In genomic region chr4:119540533-119540890, GRCm38 (mm10) we compare ENCODE assay signal across 7 mouse cellular contexts. TPM values are rescaled to one million over a fixed set of nuclear protein-coding genes. Genes with fewer than 3 reads are reported as not detected.
DNase-seq lines count a peak whose midpoint lies in the region; ATAC-seq and TF ChIP-seq lines count a peak whose summit lies in the region.

No protein-coding gene starts in this region.

- H3K27ac ChIP-seq in lung, embryonic 15.5 days: peak overlapping the region; percentile 97
- peak overlapping the region; percentile 97 for H3K27ac ChIP-seq in forebrain, embryonic 10.5 days
- H3K27ac ChIP-seq in limb, embryonic 11.5 days (replicated peaks; ENCODE audit: low read depth, low read length): no peak overlapping the region
- H3K27ac ChIP-seq in small intestine, adult 2 months (ENCODE audit: insufficient read depth, low read depth, low read length): no peak overlapping the region

- DNase-seq in lung, postnatal 36 days: no peak
- peak; percentile 15 for DNase-seq in forebrain, embryonic 10.5 days (ENCODE audit: extremely low spot score, low spot score)
- DNase-seq in limb, embryonic 11.5 days (ENCODE audit: low spot score): no peak
- no peak for DNase-seq in cerebellum, postnatal 4 days (ENCODE audit: low spot score in 2 of 2)
- DNase-seq in adipocyte (ENCODE audit: low spot score): no peak

- no peak for ATAC-seq in lung, embryonic 15.5 days (ENCODE audit: borderline replicate concordance, extremely low read depth, low FRiP score, low TSS enrichment)
- no peak for ATAC-seq in limb, embryonic 11.5 days (ENCODE audit: insufficient number of reproducible peaks, low FRiP score, low TSS enrichment, low read depth)

- no peaks in the 10 kb centered on the region for H3K36me3 ChIP-seq in lung, embryonic 15.5 days
- H3K36me3 ChIP-seq in forebrain, embryonic 10.5 days (replicated peaks): no peaks in the 10 kb centered on the region
- H3K36me3 ChIP-seq in limb, embryonic 11.5 days (ENCODE audit: control insufficient read depth, insufficient read depth, low read length): no peaks in the 10 kb centered on the region
- H3K36me3 ChIP-seq in small intestine, adult 2 months (ENCODE audit: control insufficient read depth, insufficient read depth, low read length): no peaks in the 10 kb centered on the region

- WGBS in lung, embryonic 15.5 days: 2% methylated on average over 10 of the region's 10 CpGs
- WGBS in forebrain, embryonic 10.5 days: 9% methylated on average over 10 of the region's 10 CpGs
- WGBS in limb, embryonic 11.5 days: 8% methylated on average over 10 of the region's 10 CpGs
- 6% methylated on average over 10 of the region's 10 CpGs for WGBS in small intestine, adult 2 months

- H3K9ac ChIP-seq in lung, embryonic 15.5 days: peak overlapping the region; percentile 93
- peak overlapping the region; percentile 96 for H3K9ac ChIP-seq in limb, embryonic 11.5 days (ENCODE audit: low read length)

- H3K27me3 ChIP-seq in lung, embryonic 15.5 days: no peaks in the 10 kb centered on the region
- H3K27me3 ChIP-seq in forebrain, embryonic 10.5 days (ENCODE audit: poor library complexity, severe bottlenecking): no peaks in the 10 kb centered on the region
- no peaks in the 10 kb centered on the region for H3K27me3 ChIP-seq in limb, embryonic 11.5 days (ENCODE audit: control insufficient read depth, insufficient read depth, low read length)
- H3K27me3 ChIP-seq in small intestine, adult 2 months (ENCODE audit: control insufficient read depth, insufficient read depth, low read length): no peaks in the 10 kb centered on the region

- no peaks in the 10 kb centered on the region for H3K9me3 ChIP-seq in lung, embryonic 15.5 days
- H3K9me3 ChIP-seq in forebrain, embryonic 10.5 days: no peaks in the 10 kb centered on the region
- H3K9me3 ChIP-seq in limb, embryonic 11.5 days (ENCODE audit: control insufficient read depth, low read length): no peaks in the 10 kb centered on the region

- peak overlapping the region; percentile 76 for H3K4me2 ChIP-seq in lung, embryonic 15.5 days
- H3K4me2 ChIP-seq in limb, embryonic 11.5 days (ENCODE audit: low read depth, severe bottlenecking): peak overlapping the region; percentile 69

- TF ChIP-seq CTCF in small intestine, adult 2 months (IDR thresholded peaks at IDR 0.05; ENCODE audit: extremely low read depth, insufficient read length, insufficient replicate concordance, low read depth, low read length): no peak

- peak overlapping the region; percentile 89 for H3K4me3 ChIP-seq in lung, embryonic 15.5 days
- H3K4me3 ChIP-seq in forebrain, embryonic 10.5 days: peak overlapping the region; percentile 97
- peak overlapping the region; percentile 95 for H3K4me3 ChIP-seq in limb, embryonic 11.5 days (ENCODE audit: low read depth, low read length)
- peak overlapping the region; percentile 93 for H3K4me3 ChIP-seq in small intestine, adult 2 months (ENCODE audit: low read depth, low read length)

- peaks cover 20% of the 10 kb centered on the region for H3K4me1 ChIP-seq in lung, embryonic 15.5 days
- H3K4me1 ChIP-seq in forebrain, embryonic 10.5 days: peaks cover 28% of the 10 kb centered on the region
- H3K4me1 ChIP-seq in limb, embryonic 11.5 days (ENCODE audit: control insufficient read depth, insufficient read depth, low read length): 0 out of 2 replicates have a peak, but pooled peaks cover 3% of the 10 kb centered on the region
- H3K4me1 ChIP-seq in small intestine, adult 2 months (ENCODE audit: control insufficient read depth, insufficient read depth, insufficient read length, low read length): peaks cover 5% of the 10 kb centered on the region; the same call in 1 of the 2 replicates

- TF ChIP-seq POLR2A in small intestine, adult 2 months (IDR thresholded peaks at IDR 0.05; ENCODE audit: low read depth, low read length): no peak

RNA-seq across cellular contexts. Expression of gene Frg2f1, which starts 1.2 kb away (rescaled TPM):
- polyA plus RNA-seq in lung, embryonic 15.5 days (2015; fragmentation: Nextera tagmentation; extraction: Ambion mirVana): 3.0 and 4.3 TPM in 2 replicates
- 2.1 and 2.5 TPM in 2 replicates for polyA plus RNA-seq in forebrain, embryonic 10.5 days (2016; fragmentation: Nextera tagmentation; extraction: Ambion mirVana)
- 2.3 and 3.4 TPM in 2 replicates for polyA plus RNA-seq in limb, embryonic 11.5 days (2014; fragmentation: Nextera tagmentation; extraction: Ambion mirVana)
- polyA plus RNA-seq in small intestine, adult 2 months (2012; rRNA removed): 2.4 and 3.1 TPM in 2 replicates

RNA-seq across cellular contexts. Expression of gene Foxj3, which starts 3.7 kb away (rescaled TPM):
- 21.0 and 22.0 TPM in 2 replicates for polyA plus RNA-seq in lung, embryonic 15.5 days (2015; fragmentation: Nextera tagmentation; extraction: Ambion mirVana)
- polyA plus RNA-seq in forebrain, embryonic 10.5 days (2016; fragmentation: Nextera tagmentation; extraction: Ambion mirVana): 21.3 and 23.4 TPM in 2 replicates
- polyA plus RNA-seq in limb, embryonic 11.5 days (2014; fragmentation: Nextera tagmentation; extraction: Ambion mirVana): 26.7 and 29.9 TPM in 2 replicates
- polyA plus RNA-seq in small intestine, adult 2 months (2012; rRNA removed): 6.7 and 19.0 TPM in 2 replicates

RNA-seq across cellular contexts. Expression of gene Rimkla, which starts 48.1 kb away (rescaled TPM):
- 1.0 and 1.2 TPM in 2 replicates for polyA plus RNA-seq in lung, embryonic 15.5 days (2015; fragmentation: Nextera tagmentation; extraction: Ambion mirVana)
- polyA plus RNA-seq in forebrain, embryonic 10.5 days (2016; fragmentation: Nextera tagmentation; extraction: Ambion mirVana): 3.1 and 3.2 TPM in 2 replicates
- 0.67 and 1.2 TPM in 2 replicates for polyA plus RNA-seq in limb, embryonic 11.5 days (2014; fragmentation: Nextera tagmentation; extraction: Ambion mirVana)
- polyA plus RNA-seq in small intestine, adult 2 months (2012; rRNA removed): 0.20 and 0.24 TPM in 2 replicates

Comparison
In these comparisons a context has a peak if more than half of its experiments do, and no peak if none do; other contexts are left out.
1. H3K27ac ChIP-seq: peak in lung, embryonic 15.5 days (single experiment) and forebrain, embryonic 10.5 days (single experiment); none in limb, embryonic 11.5 days (single experiment) and small intestine, adult 2 months (single experiment).
2. Peak in every context shown above with its lines, with median percentiles within 50 percentile points of each other: H3K4me3 ChIP-seq.